Mouse (Mus musculus) CH12.LX (cell line): Measurements from ENCODE around the gene Irf6. TPM values are rescaled to one million over a fixed set of nuclear protein-coding genes. Genes with fewer than 3 reads are reported as not detected.

Source experiments
- DNase-seq: peaks from one replicate; pipeline ENCODE4 v3.0.0-alpha.2; 2013; ENCODE audit errors: extremely low read depth
- H3K27ac ChIP-seq: 2 replicates; pipeline ENCODE4 v1.5.1; 2012; ENCODE audit warnings: low read depth, mild to moderate bottlenecking, control low read depth, moderate library complexity; ENCODE audit not compliant: insufficient read depth
- H3K27me3 ChIP-seq: replicated peaks from 2 replicates; pipeline ENCODE3; 2012; ENCODE audit warnings: inconsistent platforms
- H3K36me3 ChIP-seq, 2 experiments: replicated peaks in 1 of 2; 2 replicates each; pipeline versions ENCODE3 to v1.6.1; 2012; ENCODE audit warnings: inconsistent platforms in 1 of 2, low read length in 1 of 2, mild to moderate bottlenecking in 1 of 2, mixed read lengths in 1 of 2, moderate library complexity in 1 of 2; ENCODE audit not compliant: control insufficient read depth in 1 of 2, insufficient read depth in 1 of 2
- H3K4me1 ChIP-seq, 2 experiments: 2 replicates each; pipeline ENCODE4 v1.6.1; 2012; ENCODE audit warnings: inconsistent platforms in 1 of 2, moderate library complexity in 1 of 2; ENCODE audit not compliant: insufficient read depth in 2 of 2, control insufficient read depth in 1 of 2
- H3K4me2 ChIP-seq: 2 replicates; pipeline ENCODE4 v1.6.1; 2012; ENCODE audit warnings: low read depth, mild to moderate bottlenecking, control low read depth; ENCODE audit not compliant: poor library complexity, insufficient read depth, severe bottlenecking
- H3K4me3 ChIP-seq, 3 experiments: fragments of 150-350 bp in 1 of 3; sonication (generic) in 1 of 3; replicated peaks in 1 of 3; 2 replicates each; pipeline versions ENCODE3 to v1.5.1; 2011 to 2012; ENCODE audit warnings: low read depth in 2 of 3, low read length in 2 of 3, mild to moderate bottlenecking in 2 of 3, moderate library complexity in 2 of 3, control low read depth in 1 of 3, improper control_type of control experiment in 1 of 3, inconsistent platforms in 1 of 3, mixed read lengths in 1 of 3; ENCODE audit not compliant: poor library complexity in 1 of 3
- H3K79me2 ChIP-seq: replicated peaks from 2 replicates; pipeline ENCODE4 v1.6.1; 2012; ENCODE audit warnings: mild to moderate bottlenecking, moderate library complexity; ENCODE audit not compliant: control insufficient read depth, poor library complexity, insufficient read depth, severe bottlenecking; ENCODE audit errors: extremely low read depth
- H3K9ac ChIP-seq: 2 replicates; pipeline ENCODE4 v1.6.1; 2012; ENCODE audit warnings: low read depth, mild to moderate bottlenecking, control low read depth, moderate library complexity; ENCODE audit not compliant: insufficient read depth
- H3K9me3 ChIP-seq: replicated peaks from 2 replicates; pipeline ENCODE3; 2012; ENCODE audit warnings: low read length, inconsistent platforms, mixed read lengths
- CHD1 ChIP-seq: IDR thresholded peaks from 2 replicates; pipeline ENCODE4 v1.6.1; 2012; ENCODE audit warnings: low read depth, low read length, improper control_type of control experiment, inconsistent platforms
- ELF1 ChIP-seq: IDR thresholded peaks from 2 replicates; pipeline ENCODE4 v1.6.1; 2014; ENCODE audit warnings: low read depth, mild to moderate bottlenecking, inconsistent platforms, low read length, improper control_type of control experiment
- EP300 ChIP-seq: IDR thresholded peaks from 2 replicates; pipeline ENCODE4 v1.6.1; 2011; ENCODE audit warnings: low read length, improper control_type of control experiment
- GABPA ChIP-seq: IDR thresholded peaks from 2 replicates; pipeline ENCODE4 v1.6.1; 2012; ENCODE audit warnings: low read depth, low read length, improper control_type of control experiment, inconsistent platforms; ENCODE audit not compliant: insufficient replicate concordance
- IRF4 ChIP-seq: IDR thresholded peaks from 2 replicates; pipeline ENCODE4 v1.6.1; 2014; ENCODE audit warnings: low read depth, mild to moderate bottlenecking, inconsistent platforms, low read length, improper control_type of control experiment
- JUN ChIP-seq: IDR thresholded peaks from 2 replicates; pipeline ENCODE4 v1.6.1; 2011; ENCODE audit warnings: low read depth, mild to moderate bottlenecking, low read length, improper control_type of control experiment, moderate library complexity; ENCODE audit not compliant: insufficient read depth
- JUND ChIP-seq: conservative IDR thresholded peaks from 2 replicates; pipeline ENCODE4 v1.6.1; 2011; ENCODE audit warnings: low read depth, low read length, improper control_type of control experiment
- KAT2A ChIP-seq: IDR thresholded peaks from 2 replicates; pipeline ENCODE4 v1.6.1; 2012; ENCODE audit warnings: low read length, improper control_type of control experiment, inconsistent platforms; ENCODE audit not compliant: insufficient replicate concordance
- MAX ChIP-seq: IDR thresholded peaks from 2 replicates; pipeline ENCODE4 v1.6.1; 2011; ENCODE audit warnings: low read length, improper control_type of control experiment
- MAZ ChIP-seq: IDR thresholded peaks from 2 replicates; pipeline ENCODE4 v1.6.1; 2012; ENCODE audit warnings: low read depth, mild to moderate bottlenecking, inconsistent platforms, low read length, improper control_type of control experiment, moderate library complexity
- MEF2A ChIP-seq: IDR thresholded peaks from 2 replicates; pipeline ENCODE4 v1.6.1; 2014; ENCODE audit warnings: low read depth, mild to moderate bottlenecking, inconsistent platforms, low read length, improper control_type of control experiment, borderline replicate concordance
- MXI1 ChIP-seq: IDR thresholded peaks from 2 replicates; pipeline ENCODE4 v1.6.1; 2011; ENCODE audit warnings: mild to moderate bottlenecking, low read depth, low read length, improper control_type of control experiment
- NELFE ChIP-seq: IDR thresholded peaks from 2 replicates; pipeline ENCODE4 v1.6.1; 2011; ENCODE audit warnings: low read depth, low read length, improper control_type of control experiment
- NRF1 ChIP-seq: IDR thresholded peaks from 2 replicates; pipeline ENCODE4 v1.6.1; 2014; ENCODE audit warnings: low read depth, mild to moderate bottlenecking, inconsistent platforms, low read length, improper control_type of control experiment, moderate library complexity
- POLR2A ChIP-seq: IDR thresholded peaks from 2 replicates; pipeline ENCODE4 v1.6.1; 2011; ENCODE audit warnings: low read depth, mild to moderate bottlenecking, improper control_type of control experiment, low read length
- POLR2AphosphoS2 ChIP-seq: IDR thresholded peaks from 2 replicates; pipeline ENCODE4 v1.6.1; 2011; ENCODE audit warnings: low read depth, low read length, improper control_type of control experiment
- RCOR1 ChIP-seq: conservative IDR thresholded peaks from 2 replicates; pipeline ENCODE4 v1.6.1; 2012; ENCODE audit warnings: low read depth, mild to moderate bottlenecking, inconsistent platforms, low read length, improper control_type of control experiment
- UBTF ChIP-seq: IDR thresholded peaks from 2 replicates; pipeline ENCODE4 v1.6.1; 2012; ENCODE audit warnings: low read depth, mild to moderate bottlenecking, inconsistent platforms, low read length, improper control_type of control experiment, moderate library complexity
- ZKSCAN1 ChIP-seq: IDR thresholded peaks from 2 replicates; pipeline ENCODE4 v1.6.1; 2012; ENCODE audit warnings: low read depth, inconsistent platforms, low read length, improper control_type of control experiment, borderline replicate concordance
- ZMIZ1 ChIP-seq: IDR thresholded peaks from 2 replicates; pipeline ENCODE4 v1.6.1; 2012; ENCODE audit warnings: low read depth, mild to moderate bottlenecking, inconsistent platforms, low read length, improper control_type of control experiment
- dilution Hi-C: fragments of 300-500 bp; cut with MboI; formaldehyde crosslinking; loops from 2 replicates; pipeline ENCODE4 v1.14.3; 2020; ENCODE audit warnings: low sequenced_read_pairs; ENCODE audit not compliant: extremely low pct_unique_long_range_greater_than_20kb, extremely low pct_ligation_motif_present
- in situ Hi-C: fragments of 300-500 bp; cut with MboI; formaldehyde crosslinking; loops from 3 replicates; pipeline ENCODE4 v1.14.3; 2019; ENCODE audit warnings: low sequenced_read_pairs, low pct_ligation_motif_present, low pct_unique_long_range_greater_than_20kb, mixed read lengths
- polyA plus RNA-seq: library from polyadenylated mRNA; unstranded; fragments of >175 nt; gene quantifications from 2 replicates; pipeline ENCODE4 v1.2.1, GENCODE M21; 2012; ENCODE audit warnings: low read depth; ENCODE audit not compliant: insufficient read length
- total RNA-seq, 2 experiments: library from RNA; depleted of rRNA; stranded (reverse); fragments of 300-350 nt in 1 of 2; fragments of >200 nt in 1 of 2; gene quantifications; 2 replicates each; pipeline ENCODE4 v1.2.3; 2012 to 2014

The Irf6 gene
- total and polyA plus RNA-seq, 3 experiments, result 0.31 to 13.0 (median 0.43) TPM

- in situ Hi-C loops, result no loop called here
- H3K79me2 ChIP-seq, result no peaks in the 10 kb centered on the region
- H3K4me1 ChIP-seq, result peaks cover 13 to 16% of the 10 kb centered on the region in 2 experiments; a peak in 3 of 4 replicates
- DNase-seq, result no peak
- H3K27me3 ChIP-seq, result peaks cover 2% of the 10 kb centered on the region
- TF ChIP-seq KAT2A (no peak), JUND (no peak), MAX (no peak), POLR2AphosphoS2 (no peak), RCOR1 (no peak)
- H3K4me3 ChIP-seq, result peak overlapping the region in 1 of 3 experiments; percentile 2
- no peak overlapping the region for H3K9ac ChIP-seq
- H3K36me3 ChIP-seq, result no peaks in the 10 kb centered on the region
- no peaks in the 10 kb centered on the region for H3K9me3 ChIP-seq
- no peak overlapping the region for H3K4me2 ChIP-seq
- dilution Hi-C loops, result no loop called here
- H3K27ac ChIP-seq, result no peak overlapping the region
Observed at GRCm38 (mm10) chr1:193153561-193153960, 650 bp downstream of the Irf6 start.

DNA sequence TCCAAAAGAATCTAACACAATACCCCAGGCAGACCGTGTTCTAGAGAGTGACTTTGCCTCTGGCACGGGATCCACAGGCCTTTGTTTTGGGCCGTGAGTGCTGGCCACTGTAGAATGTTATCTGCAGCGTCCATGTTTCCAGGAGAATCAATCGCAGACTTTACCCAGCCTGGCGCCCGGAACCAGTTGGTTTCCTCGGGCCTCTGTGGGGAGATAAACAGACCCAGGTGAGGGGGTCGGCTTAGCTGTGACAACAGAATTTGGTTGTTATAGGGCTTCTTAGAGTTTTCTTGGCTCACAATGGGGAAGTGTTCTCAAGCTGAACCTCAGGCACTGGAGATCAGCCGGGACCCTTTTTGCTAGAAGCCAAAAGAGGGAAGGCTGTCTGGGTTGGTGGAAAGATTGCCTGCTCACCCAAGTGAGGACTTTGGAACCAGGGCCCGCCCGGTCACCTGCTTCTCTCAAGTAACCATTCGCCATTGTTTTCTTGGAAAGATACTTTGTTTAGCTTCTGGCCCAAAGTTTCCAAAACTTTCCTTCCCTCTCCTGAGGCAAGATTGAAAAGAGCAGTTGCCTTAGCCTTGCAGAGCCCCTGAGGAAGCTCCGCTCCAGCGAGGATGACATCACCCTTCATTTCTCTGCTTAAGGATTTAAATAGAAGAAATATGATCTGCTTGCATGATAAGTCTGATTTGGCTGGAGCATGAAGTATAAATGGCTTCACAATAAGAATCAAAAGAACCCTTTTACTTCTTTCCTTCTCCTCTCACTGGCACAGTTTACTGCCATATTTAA is 3.6 kb downstream of the Irf6 start:
- dilution Hi-C loops, result no loop called here
- DNase-seq, result no peak
- TF ChIP-seq UBTF (no peak), MEF2A (no peak), IRF4 (no peak), CHD1 (no peak), ZMIZ1 (no peak), EP300 (no peak), ELF1 (no peak), JUND (no peak), MAZ (no peak), NELFE (no peak), ZKSCAN1 (no peak), KAT2A (no peak), JUN (no peak), MXI1 (no peak), GABPA (no peak), POLR2A (no peak), NRF1 (no peak)
- Histone ChIP-seq H3K27me3 (peaks cover 2% of the 10 kb centered on the region), H3K9ac (no peak overlapping the region), H3K79me2 (no peaks in the 10 kb centered on the region), H3K4me2 (no peak overlapping the region), H3K36me3 (no peaks in the 10 kb centered on the region), H3K4me1 (peaks cover 22 to 33% of the 10 kb centered on the region in 2 experiments; a peak in 3 of 4 replicates), H3K9me3 (no peaks in the 10 kb centered on the region), H3K27ac (no peak overlapping the region), H3K4me3 (no peak overlapping the region)
- in situ Hi-C loops, result no loop called here
